26 mouse cellular contexts compared by ENCODE assay signal in genomic region chr8:106592458-106592857, GRCm38 (mm10).
"Had no signal": no experiment of that assay in that cellular context is flagged by ENCODE, and none has a peak within 500 bp of the region (broad histone marks: within the 10 kb centered on the region; RNA-seq: fewer than 3 reads in every experiment).

No protein-coding gene starts in this region.

- H3K27me3 ChIP-seq: heart, embryonic 13.5 days; heart, embryonic 15.5 days; hindbrain, embryonic 13.5 days; hindbrain, embryonic 15.5 days; kidney, embryonic 15.5 days; limb, embryonic 12.5 days; liver, embryonic 13.5 days had no signal

- H3K4me3 ChIP-seq: gastrocnemius, adult 2 months; heart, embryonic 10.5 days; heart, embryonic 13.5 days; heart, embryonic 15.5 days; hindbrain, embryonic 13.5 days; hindbrain, embryonic 15.5 days; kidney, embryonic 15.5 days; layer of hippocampus, adult 2 months; left cerebral cortex, adult 2 months; limb, embryonic 10.5 days; limb, embryonic 12.5 days; liver, embryonic 13.5 days had no signal

- H3K36me3 ChIP-seq: heart, embryonic 10.5 days; heart, embryonic 13.5 days; heart, embryonic 15.5 days; hindbrain, embryonic 13.5 days; hindbrain, embryonic 15.5 days; kidney, embryonic 15.5 days; limb, embryonic 10.5 days; limb, embryonic 12.5 days; liver, embryonic 13.5 days had no signal

- ATAC-seq: hindbrain, postnatal 0 days had no signal

- H3K9ac ChIP-seq: heart, embryonic 13.5 days; heart, embryonic 15.5 days; hindbrain, embryonic 13.5 days; hindbrain, embryonic 15.5 days; kidney, embryonic 15.5 days; limb, embryonic 12.5 days; liver, embryonic 13.5 days had no signal

- H3K27ac ChIP-seq: gastrocnemius, adult 2 months; heart, embryonic 10.5 days; heart, embryonic 13.5 days; heart, embryonic 15.5 days; hindbrain, embryonic 13.5 days; hindbrain, embryonic 15.5 days; hindbrain, postnatal 0 days; kidney, embryonic 15.5 days; kidney, postnatal 0 days; layer of hippocampus, adult 2 months; left cerebral cortex, adult 2 months; limb, embryonic 10.5 days; limb, embryonic 12.5 days; liver, embryonic 13.5 days had no signal

- DNase-seq: gastrocnemius, adult 2 months; gastrocnemius, postnatal 10 days; gastrocnemius, postnatal 25 days; heart, adult 18-20 months; heart, postnatal 14 days; heart, postnatal 36 days; kidney, adult 11 months; kidney, adult 2 months; kidney, adult 9 months; kidney, postnatal 14 days; kidney, postnatal 36 days; liver; liver, embryonic 13.5 days had no signal

- H3K9me3 ChIP-seq: heart, embryonic 10.5 days; heart, embryonic 13.5 days; heart, embryonic 15.5 days; hindbrain, embryonic 13.5 days; hindbrain, embryonic 15.5 days; kidney, embryonic 15.5 days; limb, embryonic 10.5 days; limb, embryonic 12.5 days; liver, embryonic 13.5 days had no signal

- H3K4me2 ChIP-seq: heart, embryonic 13.5 days; heart, embryonic 15.5 days; hindbrain, embryonic 13.5 days; hindbrain, embryonic 15.5 days; kidney, embryonic 15.5 days; limb, embryonic 12.5 days; liver, embryonic 11.5 days; liver, embryonic 13.5 days had no signal

- H3K4me1 ChIP-seq: hindbrain, embryonic 13.5 days; hindbrain, embryonic 15.5 days; limb, embryonic 10.5 days; limb, embryonic 12.5 days had no signal
